Mouse (Mus musculus) kidney, adult 8-10 months (tissue): ENCODE results near the gene Zfp207.
"Not testable (repeated sequence)": the region's sequence is repeated elsewhere in the genome, so short reads cannot be mapped to it uniquely, and the experiment has no call there.

Experiments
- DNase-seq, 2 experiments: peaks; one replicate each; pipeline ENCODE4 v3.0.0; 2022

Zfp207 gene

GRCm38 (mm10) chr11:80383019-80383625, at the start of gene Zfp207:
Gene Zfp207, plus strand, starts transcription at chr11:80383279.
- peak; percentile 97 to 98 for DNase-seq

DNA sequence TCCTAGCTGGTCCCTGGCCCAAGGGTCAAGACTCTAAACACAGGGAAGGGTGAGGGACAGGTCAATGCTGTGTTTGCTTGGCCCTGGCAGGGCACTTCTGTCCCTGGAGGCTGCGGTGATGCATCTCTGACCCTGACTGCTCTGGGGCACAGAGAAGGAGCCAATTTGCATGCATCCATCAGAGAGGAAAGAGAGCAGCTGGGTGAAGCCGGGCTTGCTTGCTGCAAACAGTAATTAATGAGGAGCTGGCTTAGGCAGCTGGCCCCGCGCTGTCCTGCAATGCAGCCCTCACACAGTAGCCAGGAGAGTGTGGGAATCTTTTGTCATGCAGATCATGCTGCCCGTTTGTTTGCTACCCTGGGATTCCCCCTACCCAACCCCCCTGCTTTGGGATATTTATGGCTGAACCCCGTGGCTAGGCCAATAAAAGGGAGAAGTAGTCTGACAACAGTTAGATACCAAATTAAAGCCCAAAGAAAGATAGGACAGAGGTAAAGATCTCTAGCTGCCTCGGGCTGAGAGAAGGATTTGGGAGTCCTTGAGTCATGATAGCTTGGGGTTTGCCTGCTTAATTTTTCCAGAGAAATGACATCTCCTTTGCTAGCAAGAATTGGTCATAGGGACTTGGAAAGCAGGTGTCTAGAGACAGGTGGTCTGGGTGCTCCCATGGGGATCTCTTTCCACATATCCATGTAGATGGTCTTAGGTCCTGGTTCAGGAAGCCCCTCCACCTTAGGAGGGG, 47.3 kb upstream of the Zfp207 start:
- no peak for DNase-seq

DNA sequence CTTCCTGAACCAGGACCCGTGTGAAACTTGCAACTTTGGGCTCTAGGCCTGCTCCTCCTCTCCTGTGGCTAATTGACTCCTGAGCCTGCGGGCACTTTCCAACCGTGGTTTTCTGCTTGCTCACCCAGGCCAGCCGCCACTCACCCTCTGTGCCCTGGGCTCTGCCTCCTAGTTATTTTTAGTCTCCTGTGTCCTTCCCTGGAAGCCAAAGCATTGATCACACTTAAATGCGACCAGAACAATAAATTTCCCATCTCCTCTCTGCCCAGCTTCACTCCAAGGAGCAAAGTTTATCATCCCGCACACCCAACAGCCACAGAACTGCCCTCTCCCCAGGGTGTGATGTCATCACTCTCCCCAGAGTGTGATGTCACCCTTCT, 46.7 kb upstream of the Zfp207 start:
- DNase-seq: no peak

- DNase-seq: no peak
Measured at GRCm38 (mm10) chr11:80342482-80342881, 40.6 kb upstream of the Zfp207 start.

GRCm38 (mm10) chr11:80351832-80352430, 31.1 kb upstream of the Zfp207 start:
- DNase-seq: peak; percentile 53 to 83

DNA sequence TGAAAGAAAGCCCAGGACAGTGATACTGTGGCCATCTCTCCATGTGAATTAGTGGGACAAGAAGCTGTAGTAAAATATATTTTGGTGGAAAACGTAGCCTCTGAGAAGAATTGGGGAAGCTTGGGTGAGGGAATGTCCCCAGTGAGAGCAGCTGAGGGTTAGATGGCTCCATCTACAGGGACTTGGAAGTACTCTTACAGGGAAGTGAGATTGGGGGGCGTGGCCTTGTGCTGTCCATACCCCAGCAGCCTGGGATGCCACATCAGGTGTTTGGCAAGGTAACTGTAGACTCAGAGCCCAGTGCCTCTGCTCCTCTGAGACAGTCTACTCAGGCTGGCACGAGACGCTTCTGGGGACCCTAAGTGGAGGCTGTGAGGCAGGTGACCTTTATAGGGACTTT, 28.2 kb upstream of the Zfp207 start:
- no peak for DNase-seq

- DNase-seq: no peak
Measured at GRCm38 (mm10) chr11:80368949-80369348, 14.1 kb upstream of the Zfp207 start.

DNA sequence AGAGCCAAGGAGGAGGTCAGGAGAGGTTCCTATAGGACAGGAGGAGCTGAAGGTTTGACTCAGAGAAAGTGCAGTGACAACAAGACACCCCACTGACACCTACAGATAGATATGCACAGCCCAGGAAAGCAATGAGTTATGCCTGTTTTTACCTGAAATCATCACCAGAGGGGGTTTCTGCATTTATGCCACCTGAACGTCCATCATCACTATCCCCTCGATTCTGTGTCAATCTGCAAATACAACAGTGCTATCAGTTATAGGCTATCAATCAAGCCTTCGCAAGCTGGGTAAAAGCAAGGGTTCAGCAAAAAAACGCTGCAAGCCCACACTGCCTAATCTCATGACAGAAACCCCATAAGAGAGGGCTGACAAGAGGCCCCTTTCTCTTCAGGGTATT, 6.4 kb upstream of the Zfp207 start:
- DNase-seq: no peak

DNA sequence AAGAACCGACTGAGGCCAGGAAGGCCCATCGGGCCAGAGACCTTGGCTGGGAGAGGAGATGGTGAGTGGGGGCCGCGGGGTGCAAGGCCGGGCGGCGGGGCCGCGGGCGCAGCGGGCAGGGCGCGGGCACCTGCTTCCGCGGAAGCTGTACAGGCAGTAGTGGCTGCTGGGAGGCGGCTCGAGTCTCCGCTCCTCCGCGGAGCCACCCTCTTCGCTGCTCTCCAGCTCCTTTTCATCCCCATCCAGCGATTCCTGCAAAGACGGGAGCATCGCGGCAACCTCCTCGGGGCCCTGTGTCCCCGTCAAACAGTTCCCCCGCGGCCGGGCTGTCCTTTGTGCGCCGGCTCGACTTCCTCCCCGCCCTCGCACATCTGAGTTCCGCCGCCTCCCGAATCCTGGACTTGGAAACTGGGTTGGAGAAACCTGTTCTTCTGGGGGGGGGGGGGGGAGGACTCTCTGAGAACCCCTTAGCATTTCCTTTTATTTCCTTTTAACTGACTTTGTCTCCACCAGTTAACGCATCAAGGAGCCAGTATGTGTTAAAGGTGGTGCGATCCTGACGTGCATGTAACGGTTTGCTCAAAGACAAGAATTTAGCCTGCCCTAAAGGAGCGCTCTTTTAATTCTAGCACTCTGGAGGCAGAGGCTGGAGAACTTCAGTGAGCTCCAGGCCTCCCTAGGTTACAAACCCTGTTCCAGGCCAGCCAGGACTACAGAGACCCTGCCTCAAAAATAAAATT, 5.2 kb upstream of the Zfp207 start, which contains the start of gene 5730455P16Rik:
Gene 5730455P16Rik, minus strand, starts transcription at position 323 of the 740 bp plus-strand sequence.
- peak; percentile 55 to 77 for DNase-seq

DNA sequence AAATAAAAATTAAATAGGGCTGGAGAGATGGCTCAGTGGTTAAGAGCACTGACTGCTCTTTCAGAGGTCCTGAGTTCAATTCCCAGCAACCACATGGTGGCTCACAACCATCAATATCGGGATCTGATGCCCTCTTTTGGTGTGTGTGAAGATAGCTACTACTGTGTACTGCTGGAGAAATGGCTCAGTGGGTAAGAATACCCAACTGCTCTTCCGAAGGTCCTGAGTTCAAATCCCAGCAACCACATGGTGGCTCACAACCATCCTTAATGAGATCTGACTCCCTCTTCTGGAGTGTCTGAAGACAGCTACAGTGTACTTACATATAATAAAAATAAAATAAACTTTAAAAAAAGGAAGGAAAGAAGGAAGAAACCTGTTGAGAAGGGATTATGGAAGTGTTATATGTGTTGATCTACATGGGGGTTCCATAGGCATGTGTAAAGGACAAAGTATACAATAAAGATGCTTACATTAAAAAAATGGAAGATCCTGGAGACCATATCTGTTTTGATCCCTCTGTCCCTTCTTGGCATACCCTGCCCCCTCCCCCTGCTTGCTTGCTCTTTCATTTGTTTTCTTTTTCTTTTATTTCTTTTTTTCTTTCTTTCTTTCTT, 4.5 kb upstream of the Zfp207 start:
- DNase-seq: not testable (repeated sequence)

DNA sequence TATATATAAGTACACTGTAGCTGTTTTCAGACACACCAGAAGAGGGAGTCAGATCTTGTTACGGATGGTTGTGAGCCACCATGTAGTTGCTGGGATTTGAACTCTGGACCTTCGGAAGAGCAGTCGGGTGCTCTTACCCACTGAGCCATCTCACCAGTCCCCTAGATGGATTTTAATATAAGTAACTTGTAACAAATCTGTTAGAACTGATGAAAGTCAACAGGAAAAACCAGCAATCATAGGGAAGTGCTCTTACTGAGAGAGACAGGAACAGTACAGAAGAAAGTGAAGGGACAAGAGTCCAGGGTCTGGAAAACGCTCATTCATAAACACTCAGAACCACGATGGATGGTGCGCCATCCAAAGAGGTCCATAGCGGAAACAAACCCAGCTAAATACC, 3.9 kb upstream of the Zfp207 start:
- not testable (repeated sequence) for DNase-seq

DNA sequence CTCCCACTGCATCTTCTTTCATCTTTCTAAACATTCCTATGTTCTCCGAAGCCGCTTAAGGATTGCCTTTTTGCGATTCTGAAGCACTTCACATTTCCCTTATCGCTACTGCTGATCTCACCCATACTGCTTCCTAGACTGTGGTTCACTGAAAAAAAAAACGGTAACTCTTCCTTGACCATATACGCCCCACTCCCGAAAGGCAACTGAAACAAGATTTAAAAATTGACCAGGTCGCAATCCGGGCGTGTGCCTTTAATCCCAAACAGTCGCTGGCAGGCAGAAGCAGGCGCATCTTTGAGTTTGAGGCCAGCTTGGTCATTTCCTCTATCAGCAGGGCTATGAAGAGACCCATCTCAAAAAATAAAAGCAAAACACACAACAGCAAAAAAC, 457 bp upstream of the Zfp207 start:
- DNase-seq: no peak

GRCm38 (mm10) chr11:80383626-80384046, 557 bp downstream of the Zfp207 start:
- DNase-seq: no peak

DNA sequence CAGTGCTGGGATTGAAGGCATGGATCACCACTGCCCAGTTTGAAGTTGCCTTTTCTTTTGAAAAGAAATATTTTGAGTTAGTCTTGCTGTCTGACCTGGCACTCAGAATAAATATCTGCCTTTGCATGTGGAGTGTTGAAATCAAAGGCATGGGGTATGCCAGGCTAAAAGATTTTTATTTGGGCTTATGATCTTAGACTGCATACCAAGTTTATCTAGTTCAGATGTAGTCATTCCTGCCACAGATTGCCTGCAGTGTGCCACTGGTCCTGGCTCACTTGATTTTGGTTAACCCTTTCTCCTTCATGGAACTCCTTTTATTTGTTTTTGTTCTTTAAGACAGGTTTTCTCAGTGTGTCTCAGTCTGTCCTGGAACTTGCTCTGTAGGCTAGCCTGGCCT, 1.4 kb downstream of the Zfp207 start:
- no peak for DNase-seq

GRCm38 (mm10) chr11:80385055-80385454, 2.0 kb downstream of the Zfp207 start:
- no peak for DNase-seq

DNA sequence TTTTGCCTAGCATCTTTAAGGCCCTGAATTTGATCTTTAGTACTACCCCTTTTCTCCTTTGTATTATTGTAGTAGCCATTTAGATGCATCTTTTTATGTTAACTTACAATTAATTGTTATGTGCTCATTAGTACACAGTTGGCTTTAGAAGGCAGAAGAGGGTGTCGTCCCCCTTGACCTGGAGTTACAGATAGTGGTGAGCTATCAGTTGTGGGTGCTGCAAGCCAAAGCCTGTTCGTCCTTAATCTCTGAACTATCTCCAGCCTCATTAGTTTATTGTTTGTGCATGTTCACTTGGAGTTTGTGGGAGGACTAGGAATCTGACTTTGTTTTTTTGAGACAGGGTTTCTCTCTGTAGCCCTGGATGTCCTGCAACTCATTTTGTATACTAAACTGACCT, 3.7 kb downstream of the Zfp207 start:
- DNase-seq: no peak

DNA sequence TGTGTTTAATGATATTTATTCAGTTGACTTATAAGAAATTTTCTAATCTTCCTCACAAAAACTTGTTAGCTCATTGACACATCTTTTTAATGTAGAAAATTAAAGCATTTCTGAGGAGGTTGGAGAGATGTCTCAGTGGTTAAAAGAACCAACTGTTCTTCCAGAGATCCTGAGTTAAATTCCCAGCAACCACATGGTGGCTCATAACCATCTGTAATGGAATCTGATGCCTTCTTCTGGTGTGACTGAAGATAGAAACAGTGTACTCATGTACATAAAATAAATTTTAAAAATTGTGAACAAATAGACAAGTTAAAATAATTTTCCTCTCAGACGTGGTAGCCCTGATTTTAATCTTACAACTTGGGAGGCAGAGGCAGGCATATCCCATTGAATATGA, 6.8 kb downstream of the Zfp207 start:
- DNase-seq: no peak

- DNase-seq: no peak
Measured at GRCm38 (mm10) chr11:80391407-80392120, 8.5 kb downstream of the Zfp207 start.

GRCm38 (mm10) chr11:80395930-80396329, 12.9 kb downstream of the Zfp207 start:
- DNase-seq: no peak

- no peak for DNase-seq
Measured at GRCm38 (mm10) chr11:80396617-80397016, 13.5 kb downstream of the Zfp207 start.

DNA sequence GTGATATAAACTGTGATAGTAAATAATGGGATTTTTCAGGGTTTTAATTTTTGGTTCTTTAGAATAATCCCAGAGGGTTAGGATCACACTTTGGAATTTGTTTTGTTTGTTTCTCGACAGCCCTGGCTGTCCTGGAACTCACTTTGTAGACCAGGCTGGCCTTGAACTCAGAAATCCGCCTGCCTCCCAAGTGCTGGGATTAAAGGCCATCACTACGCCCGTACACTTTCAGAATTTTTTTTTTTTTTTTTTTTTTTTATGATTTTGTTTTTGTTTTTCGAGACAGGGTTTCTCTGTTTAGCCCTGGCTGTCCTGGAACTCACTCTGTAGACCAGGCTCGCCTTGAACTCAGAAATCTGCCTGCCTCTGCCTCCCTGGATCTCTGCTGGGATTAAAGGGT, 24.8 kb downstream of the Zfp207 start:
- not testable (repeated sequence) for DNase-seq

DNA sequence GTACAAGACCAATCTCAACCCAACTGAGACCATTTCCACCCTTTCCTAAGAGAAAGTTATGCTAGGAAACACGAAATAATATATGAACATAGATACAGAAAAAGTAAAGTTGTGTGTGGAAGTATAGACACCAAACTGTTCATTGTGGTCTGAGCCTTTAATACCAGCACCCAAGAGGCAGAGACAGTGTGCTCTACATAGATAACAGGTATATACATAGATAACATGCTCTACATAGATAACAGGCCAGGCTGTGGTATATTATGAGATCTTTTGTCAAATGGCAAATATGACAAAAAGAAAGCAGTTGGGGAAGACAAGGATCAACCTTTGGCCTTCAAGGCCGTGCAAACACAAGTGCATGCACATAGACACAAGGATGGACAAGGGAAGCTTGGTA, 27.3 kb downstream of the Zfp207 start:
- DNase-seq: no peak
